Mouse (Mus musculus) heart, postnatal 0 days (tissue): ENCODE results near the gene Synm. TPM values are rescaled to one million over a fixed set of nuclear protein-coding genes. Genes with fewer than 3 reads are reported as not detected.

Source experiments
- ATAC-seq: fragments of 200-750 bp; cut with Nextera tagmentation; 2 replicates; pipeline ENCODE4 v1.8.0; 2017; ENCODE audit warnings: low read depth, moderate number of reproducible peaks, moderate library complexity; ENCODE audit not compliant: insufficient read depth
- DNase-seq: peaks from one replicate; pipeline ENCODE4 v3.0.0-alpha.2; 2016; ENCODE audit warnings: low spot score
- H3K27ac ChIP-seq: fragments of 300-500 bp; sonication (generic); 2 replicates; pipeline ENCODE4 v1.5.1; 2014; ENCODE audit warnings: low read depth, mild to moderate bottlenecking
- H3K27me3 ChIP-seq: fragments of 300-500 bp; sonication (generic); 2 replicates; pipeline ENCODE4 v1.6.1; 2014; ENCODE audit warnings: low read length, mixed read lengths; ENCODE audit not compliant: control insufficient read depth, insufficient read depth
- H3K36me3 ChIP-seq: fragments of 300-500 bp; sonication (generic); replicated peaks from 2 replicates; pipeline ENCODE4 v1.6.1; 2014; ENCODE audit warnings: low read length, mixed read lengths; ENCODE audit not compliant: control insufficient read depth, insufficient read depth
- H3K4me1 ChIP-seq: fragments of 300-500 bp; sonication (generic); 2 replicates; pipeline ENCODE4 v1.6.1; 2014; ENCODE audit warnings: antibody characterized with exemption; ENCODE audit not compliant: control insufficient read depth, insufficient read depth
- H3K4me2 ChIP-seq: fragments of 300-500 bp; sonication (generic); 2 replicates; pipeline ENCODE4 v1.6.1; 2014; ENCODE audit warnings: low read depth, mild to moderate bottlenecking, low read length, moderate library complexity
- H3K4me3 ChIP-seq: fragments of 300-500 bp; sonication (generic); 2 replicates; pipeline ENCODE4 v1.5.1; 2014; ENCODE audit warnings: low read depth, low read length
- H3K9ac ChIP-seq: fragments of 300-500 bp; sonication (generic); replicated peaks from 2 replicates; pipeline ENCODE4 v1.6.1; 2014; ENCODE audit warnings: low read depth, low read length, mixed read lengths
- H3K9me3 ChIP-seq: fragments of 300-500 bp; sonication (generic); replicated peaks from 2 replicates; pipeline ENCODE4 v1.6.1; 2016; ENCODE audit warnings: low read length; ENCODE audit not compliant: control insufficient read depth
- CTCF ChIP-seq: IDR thresholded peaks from 2 replicates; pipeline ENCODE4 v1.5.1; 2016; ENCODE audit warnings: antibody characterized with exemption, control low read depth, low read depth
- EP300 ChIP-seq: IDR thresholded peaks from 2 replicates; pipeline ENCODE4 v1.6.1; 2016; ENCODE audit warnings: antibody characterized with exemption, low read depth
- WGBS: fragments of 180-500 bp; shearing (Covaris S2); extraction: QIAGEN DNeasy Blood & Tissue Kit; methylation state at CpG from one replicate; pipeline ENCODE4 v1.1.7; 2014; 5-methylcytosine and 5-hydroxymethylcytosine counted together
- polyA plus RNA-seq: library from polyadenylated mRNA; unstranded; fragments of >200 nt; fragmentation: Nextera tagmentation; extraction: Ambion mirVana; gene quantifications from 2 replicates; pipeline ENCODE4 v1.2.1, GENCODE M21; 2015
- total RNA-seq: library from RNA; depleted of rRNA; stranded (reverse); fragments of >200 nt; gene quantifications from 2 replicates; pipeline ENCODE4 v1.2.3, GENCODE M21; 2014; ENCODE audit warnings: low replicate concordance

The Synm gene
- total and polyA plus RNA-seq, 2 experiments from 2014 or later = 1.5 to 17.2 TPM

DNA sequence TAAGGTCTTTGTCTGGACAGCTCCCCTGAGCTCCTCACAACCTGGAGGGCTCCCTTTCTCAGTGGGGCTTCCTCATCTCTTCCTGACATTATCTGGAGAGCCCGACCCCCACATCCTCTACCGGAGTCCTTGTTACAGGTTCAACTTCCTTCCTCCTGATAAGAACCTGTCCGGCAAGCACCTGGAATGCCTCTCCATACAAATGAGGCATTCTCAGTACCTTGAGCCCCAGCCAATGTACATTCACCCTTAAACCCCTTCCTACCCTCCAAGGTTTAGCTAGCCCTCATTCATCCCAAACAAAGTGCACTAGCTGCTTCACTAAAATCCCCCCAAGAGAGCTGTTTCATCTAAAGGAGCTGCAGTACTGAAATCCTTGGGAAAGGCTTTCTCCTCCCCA is 16.1 kb upstream of the Synm start:
- Histone ChIP-seq H3K4me3 (no peak overlapping the region), H3K36me3 (no peaks in the 10 kb centered on the region), H3K27me3 (no peaks in the 10 kb centered on the region), H3K4me2 (no peak overlapping the region), H3K27ac (no peak overlapping the region), H3K4me1 (no peaks in the 10 kb centered on the region), H3K9me3 (no peaks in the 10 kb centered on the region), H3K9ac (no peak overlapping the region)
- no peak for DNase-seq
- TF ChIP-seq EP300 (no peak), CTCF (no peak)
- 24% methylated on average over 3 of the region's 3 CpGs for WGBS
- ATAC-seq = no peak

DNA sequence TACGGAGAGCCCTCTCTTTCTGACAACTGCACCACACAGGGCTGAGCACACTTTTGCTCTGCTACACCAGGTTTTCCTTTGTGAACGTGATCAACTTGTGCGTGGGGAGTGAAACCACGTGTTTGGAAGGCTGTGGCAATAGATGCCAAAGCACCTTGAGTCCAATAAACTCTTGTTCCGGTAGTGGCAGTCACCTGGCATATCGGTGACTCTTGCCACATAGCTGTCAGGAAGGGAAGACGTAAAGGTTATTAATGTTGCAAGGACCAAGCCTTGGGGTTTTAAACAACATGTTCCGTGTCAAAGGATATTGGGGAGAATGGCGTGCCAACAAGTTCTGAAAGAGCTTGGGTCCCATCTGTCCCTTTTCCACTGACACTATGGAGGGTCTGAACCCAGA is 12.7 kb upstream of the Synm start:
- no peak overlapping the region for H3K4me2 ChIP-seq
- 89% methylated on average over 9 of the region's 9 CpGs for WGBS
- H3K4me1 ChIP-seq = no peaks in the 10 kb centered on the region
- H3K9me3 ChIP-seq = no peaks in the 10 kb centered on the region
- no peak overlapping the region for H3K27ac ChIP-seq
- H3K4me3 ChIP-seq = no peak overlapping the region
- ATAC-seq = no peak
- no peak overlapping the region for H3K9ac ChIP-seq
- TF ChIP-seq CTCF (no peak), EP300 (no peak)
- no peak for DNase-seq
- no peaks in the 10 kb centered on the region for H3K36me3 ChIP-seq
- H3K27me3 ChIP-seq = no peaks in the 10 kb centered on the region

DNA sequence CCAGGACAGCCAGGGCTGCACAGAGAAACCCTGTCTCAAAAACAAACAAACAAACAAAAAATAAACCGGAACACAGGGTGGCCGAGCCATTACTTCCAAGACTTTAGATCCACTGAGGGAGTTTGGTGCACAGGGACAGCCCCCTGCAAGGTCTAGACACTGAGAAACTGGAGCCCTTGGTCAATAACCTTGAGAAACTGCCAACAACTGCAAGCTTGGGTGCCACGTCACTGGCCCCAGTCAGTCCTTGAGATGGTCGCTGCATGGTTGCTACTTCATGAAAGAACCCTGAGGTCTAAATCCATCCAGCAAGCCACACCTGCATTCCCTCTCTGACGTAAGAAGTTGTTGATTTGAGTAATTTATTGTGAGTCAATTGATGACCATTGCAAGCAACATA is 9.9 kb upstream of the Synm start:
- DNase-seq = no peak
- 89% methylated on average over 5 of the region's 5 CpGs for WGBS

DNA sequence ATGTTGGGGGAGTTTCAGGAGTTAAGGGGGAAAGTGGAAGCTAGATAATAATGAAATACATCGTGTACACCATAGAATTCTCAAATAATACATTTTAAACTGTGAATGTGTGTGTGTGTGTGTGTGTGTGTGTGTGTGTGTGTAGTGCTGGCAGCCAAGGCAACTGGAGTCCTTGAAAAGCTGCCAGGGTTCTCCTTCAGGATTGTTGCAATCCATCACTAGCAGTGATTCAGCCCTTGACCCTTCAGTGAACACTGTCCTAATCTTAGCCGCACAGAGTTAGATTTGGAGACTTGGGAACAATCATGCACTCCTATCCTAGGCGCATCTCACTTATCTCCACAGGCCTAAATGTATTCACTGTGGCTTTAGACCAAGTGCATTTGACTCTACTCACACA is 8.6 kb upstream of the Synm start:
- Histone ChIP-seq H3K27ac (no peak overlapping the region), H3K4me1 (no peaks in the 10 kb centered on the region), H3K9ac (no peak overlapping the region), H3K4me2 (no peak overlapping the region), H3K4me3 (no peak overlapping the region), H3K36me3 (no peaks in the 10 kb centered on the region), H3K27me3 (no peaks in the 10 kb centered on the region), H3K9me3 (no peaks in the 10 kb centered on the region)
- WGBS = 43% methylated on average over 3 of the region's 3 CpGs
- DNase-seq (no peak), ATAC-seq (no peak)
- TF ChIP-seq EP300 (no peak), CTCF (no peak)

More for the DNA sequence above, 9.9 kb upstream of the Synm start:
- Histone ChIP-seq H3K9ac (no peak overlapping the region), H3K27me3 (no peaks in the 10 kb centered on the region), H3K4me3 (no peak overlapping the region), H3K9me3 (no peaks in the 10 kb centered on the region), H3K36me3 (no peaks in the 10 kb centered on the region), H3K4me2 (no peak overlapping the region), H3K27ac (no peak overlapping the region), H3K4me1 (no peaks in the 10 kb centered on the region)
- no peak for ATAC-seq
- TF ChIP-seq EP300 = no peak
- no peak for TF ChIP-seq CTCF

GRCm38 (mm10) chr7:67763625-67764024 is 4.1 kb upstream of the Synm start:
- Histone ChIP-seq H3K27ac (no peak overlapping the region), H3K4me2 (no peak overlapping the region), H3K9ac (no peak overlapping the region), H3K36me3 (no peaks in the 10 kb centered on the region), H3K9me3 (no peaks in the 10 kb centered on the region), H3K4me3 (no peak overlapping the region), H3K4me1 (peaks cover 4% of the 10 kb centered on the region), H3K27me3 (0 out of 2 replicates have a peak, but pooled peaks cover 10% of the 10 kb centered on the region)
- TF ChIP-seq CTCF (no peak), EP300 (no peak)
- DNase-seq (no peak), ATAC-seq (no peak)
- 36% methylated on average over 3 of the region's 3 CpGs for WGBS

DNA sequence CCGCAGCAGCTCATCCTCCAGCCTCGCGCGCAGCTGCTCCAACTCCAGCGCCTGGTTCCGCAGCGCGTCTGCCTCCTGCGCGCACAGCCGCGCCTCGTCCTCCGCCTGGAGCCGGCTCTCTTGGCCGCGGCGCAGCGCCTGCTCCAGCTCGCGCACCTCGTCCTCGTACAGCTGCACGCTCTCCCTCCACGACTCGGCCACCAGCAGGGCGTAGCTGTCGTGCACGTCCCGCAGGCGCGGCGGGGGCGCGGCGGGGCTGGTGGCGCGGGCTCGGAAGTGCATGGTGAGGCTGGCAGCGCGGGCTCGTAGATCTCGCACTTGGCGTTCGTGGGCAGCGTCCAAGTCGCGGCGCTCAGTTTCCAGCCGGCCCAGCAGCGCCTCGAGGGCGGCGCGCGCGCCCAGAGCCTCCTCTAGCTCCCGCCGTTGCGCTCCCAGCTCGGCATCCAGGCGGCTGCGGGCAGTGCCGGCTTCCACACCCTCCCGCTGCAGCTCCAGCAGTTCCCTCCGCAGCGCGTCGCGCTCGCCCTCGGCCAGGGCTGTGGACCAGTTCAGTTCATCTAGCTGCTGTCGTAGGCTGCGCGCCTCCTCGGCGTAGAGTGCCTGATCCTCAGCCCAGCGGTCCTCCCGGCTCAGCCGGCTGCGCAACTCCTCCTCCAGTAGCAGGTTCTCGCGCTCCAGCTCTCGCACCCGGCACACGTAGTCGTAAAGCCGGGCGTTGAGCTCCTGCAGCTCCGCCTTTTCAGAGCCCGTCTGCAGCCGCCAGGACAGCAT is 499 bp downstream of the Synm start:
- Histone ChIP-seq H3K9ac (peak overlapping the region; percentile 36; the same call in 1 of the 2 replicates), H3K36me3 (no peaks in the 10 kb centered on the region), H3K9me3 (no peaks in the 10 kb centered on the region), H3K27ac (no peak overlapping the region), H3K4me1 (peaks cover 6% of the 10 kb centered on the region), H3K27me3 (peaks cover 24% of the 10 kb centered on the region), H3K4me2 (peak overlapping the region; percentile 91), H3K4me3 (peak overlapping the region; percentile 50)
- peak; percentile 28 for DNase-seq
- no peak for TF ChIP-seq CTCF
- no peak for TF ChIP-seq EP300
- ATAC-seq = peak; percentile 65
- under 1% methylated on average over 91 of the region's 92 CpGs for WGBS
